25 mouse cellular contexts compared by ENCODE assay signal in genomic region chr12:103700144-103700750, GRCm38 (mm10). TPM values are rescaled to one million over a fixed set of nuclear protein-coding genes. Genes with fewer than 3 reads are reported as not detected.
"Had no signal": no experiment of that assay in that cellular context is flagged by ENCODE, and none has a peak within 500 bp of the region (broad histone marks: within the 10 kb centered on the region; RNA-seq: fewer than 3 reads in every experiment).

No protein-coding gene starts in this region.

- H3K4me2 ChIP-seq: limb, embryonic 12.5 days; limb, embryonic 15.5 days; liver, embryonic 11.5 days; liver, embryonic 15.5 days; lung, embryonic 15.5 days; neural tube, embryonic 12.5 days; neural tube, embryonic 15.5 days had no signal

- H3K9me3 ChIP-seq: limb, embryonic 12.5 days; limb, embryonic 15.5 days; lung, embryonic 15.5 days; neural tube, embryonic 12.5 days; neural tube, embryonic 15.5 days had no signal

- H3K4me1 ChIP-seq: limb, embryonic 12.5 days; limb, embryonic 15.5 days; lung, embryonic 15.5 days; megakaryocyte, embryonic 14.5 days; midbrain, embryonic 10.5 days; neural tube, embryonic 12.5 days; neural tube, embryonic 15.5 days had no signal

- H3K9ac ChIP-seq: limb, embryonic 12.5 days; limb, embryonic 15.5 days; liver, embryonic 15.5 days; lung, embryonic 15.5 days; neural tube, embryonic 12.5 days; neural tube, embryonic 15.5 days had no signal

- H3K36me3 ChIP-seq: limb, embryonic 12.5 days; limb, embryonic 15.5 days; liver, embryonic 15.5 days; lung, embryonic 15.5 days; midbrain, embryonic 10.5 days; neural tube, embryonic 12.5 days; neural tube, embryonic 15.5 days had no signal

- H3K4me3 ChIP-seq: limb, embryonic 12.5 days; limb, embryonic 15.5 days; liver, embryonic 15.5 days; lung, embryonic 15.5 days; megakaryocyte, embryonic 14.5 days; midbrain, embryonic 10.5 days; neural tube, embryonic 12.5 days; neural tube, embryonic 15.5 days had no signal

- DNase-seq: left cerebral cortex, postnatal 4 days; lung, adult 18-20 months; lung, postnatal 10 days; lung, postnatal 36 days; midbrain, embryonic 14.5 days; right cerebral cortex, adult 18-20 months; right cerebral cortex, postnatal 14 days; right cerebral cortex, postnatal 4 days; thymus, adult 2 months; thymus, postnatal 14 days; thymus, postnatal 4 days had no signal

- ATAC-seq: hindbrain, postnatal 0 days; inflammation-experienced regulatory T-cells, adult 6 months; intestine, embryonic 16.5 days had no signal

- H3K27me3 ChIP-seq: limb, embryonic 12.5 days; limb, embryonic 15.5 days; liver, embryonic 15.5 days; lung, embryonic 15.5 days; megakaryocyte, embryonic 14.5 days; neural tube, embryonic 12.5 days; neural tube, embryonic 15.5 days had no signal

- H3K27ac ChIP-seq: hindbrain, postnatal 0 days; limb, embryonic 12.5 days; limb, embryonic 15.5 days; liver, embryonic 15.5 days; lung, embryonic 15.5 days; midbrain, embryonic 10.5 days; neural tube, embryonic 12.5 days; neural tube, embryonic 15.5 days; stomach, postnatal 0 days had no signal

RNA-seq across cellular contexts. Expression of gene Serpina1f, which starts 4.9 kb away (rescaled TPM):
- polyA plus RNA-seq: hindbrain, postnatal 0 days; inflammation-experienced regulatory T-cells, adult 6 months; intestine, embryonic 16.5 days; limb, embryonic 12.5 days; limb, embryonic 15.5 days; lung, embryonic 15.5 days; midbrain, embryonic 10.5 days; midbrain, embryonic 14.5 days; neural tube, embryonic 12.5 days; neural tube, embryonic 15.5 days; stomach, embryonic 14.5 days; stomach, postnatal 0 days had no signal

RNA-seq across cellular contexts. Expression of gene Serpina16, which starts 24.3 kb away (rescaled TPM):
- polyA plus RNA-seq: hindbrain, postnatal 0 days; inflammation-experienced regulatory T-cells, adult 6 months; limb, embryonic 12.5 days; limb, embryonic 15.5 days; liver, embryonic 11.5 days; lung, embryonic 15.5 days; midbrain, embryonic 10.5 days; midbrain, embryonic 14.5 days; neural tube, embryonic 12.5 days; stomach, embryonic 14.5 days; stomach, postnatal 0 days; thymus, adult 2 months had no signal

RNA-seq across cellular contexts. Expression of gene Serpina6, which starts 43.2 kb away (rescaled TPM):
- polyA plus RNA-seq: hindbrain, postnatal 0 days; inflammation-experienced regulatory T-cells, adult 6 months; midbrain, embryonic 10.5 days; midbrain, embryonic 14.5 days; stomach, postnatal 0 days; thymus, adult 2 months had no signal
